Mouse (Mus musculus): Measurements from ENCODE around the gene Zfp661. TPM values are rescaled to one million over a fixed set of nuclear protein-coding genes. Genes with fewer than 3 reads are reported as not detected.

Zfp661 gene
- polyA plus RNA-seq, 1 experiment: 2.1 TPM

DNA sequence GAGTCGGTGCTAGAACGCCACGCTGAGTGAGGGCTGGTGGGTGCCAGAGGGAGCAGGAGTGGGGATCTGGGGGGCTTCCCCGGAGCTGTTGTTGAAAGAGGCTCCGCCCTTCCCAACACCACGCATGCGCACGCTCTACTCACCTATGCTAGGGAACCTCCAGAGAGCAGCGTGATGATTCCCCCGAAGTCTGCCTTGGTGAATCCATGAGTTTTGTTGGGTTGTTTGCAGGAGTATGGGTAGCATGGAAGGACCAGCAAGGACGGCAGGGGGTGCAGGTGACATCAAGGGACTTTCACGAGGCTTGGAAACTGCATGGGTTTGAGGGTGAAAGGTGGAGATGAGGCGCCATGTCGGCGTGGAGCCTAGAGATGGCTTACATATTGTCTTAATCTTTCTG lies 3.3 kb upstream of the Zfp661 start:
- H3K27ac ChIP-seq (replicated peaks; ENCODE audit: low read depth, low read length): no peak overlapping the region
- peak overlapping the region; percentile 4; the same call in 1 of the 2 replicates for H3K4me3 ChIP-seq (ENCODE audit: insufficient read depth, low read depth, low read length)
- peaks cover 2% of the 10 kb centered on the region; the same call in 1 of the 2 replicates for H3K4me1 ChIP-seq (ENCODE audit: control insufficient read depth, insufficient read depth, insufficient read length, low read length)

DNA sequence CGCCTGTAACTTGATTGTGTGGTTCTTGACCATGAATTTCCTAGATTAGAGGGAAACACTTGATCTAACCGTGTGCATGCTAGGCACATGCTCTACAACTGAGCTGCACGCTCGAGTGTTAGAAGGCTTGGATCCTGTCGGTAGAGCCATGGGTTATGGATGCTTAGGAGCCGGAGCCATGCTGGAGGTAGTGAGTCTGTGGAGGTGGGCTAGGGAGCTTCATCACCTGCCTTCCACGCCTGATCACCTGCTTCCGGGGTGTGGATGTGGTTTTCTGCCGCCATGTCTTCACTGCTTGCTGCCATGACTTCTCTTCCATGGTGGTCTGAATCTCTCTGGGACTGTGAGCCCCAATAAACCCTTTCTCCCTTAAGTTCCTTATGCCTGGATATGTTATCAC lies 2.0 kb upstream of the Zfp661 start:
- Histone ChIP-seq H3K4me1 (ENCODE audit: control insufficient read depth, insufficient read depth, insufficient read length, low read length) (peaks cover 2% of the 10 kb centered on the region; the same call in 1 of the 2 replicates), H3K27ac (replicated peaks; ENCODE audit: low read depth, low read length) (no peak overlapping the region), H3K4me3 (ENCODE audit: insufficient read depth, low read depth, low read length) (no peak overlapping the region)

DNA sequence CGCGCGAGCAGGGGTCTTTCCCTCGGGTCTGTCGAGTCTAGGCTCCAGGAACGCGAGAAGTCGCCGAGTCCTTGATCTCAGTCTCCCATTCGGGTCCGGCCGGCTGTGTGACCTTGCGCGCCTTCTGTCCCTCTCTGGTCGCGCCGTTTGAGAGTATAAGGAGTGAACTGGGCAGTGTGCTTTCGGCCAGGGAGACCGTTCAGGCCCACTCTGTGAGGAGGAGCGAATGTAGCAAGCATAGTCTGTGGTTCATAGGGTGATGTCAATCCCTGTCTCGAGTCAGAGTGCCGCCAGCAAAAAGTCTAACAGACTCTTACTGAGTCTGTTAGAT lies 585 bp upstream of the Zfp661 start:
- Histone ChIP-seq H3K27ac (replicated peaks; ENCODE audit: low read depth, low read length) (peak overlapping the region; percentile 92), H3K4me3 (ENCODE audit: insufficient read depth, low read depth, low read length) (peak overlapping the region; percentile 69), H3K4me1 (ENCODE audit: control insufficient read depth, insufficient read depth, insufficient read length, low read length) (peaks cover 2% of the 10 kb centered on the region; the same call in 1 of the 2 replicates)

DNA sequence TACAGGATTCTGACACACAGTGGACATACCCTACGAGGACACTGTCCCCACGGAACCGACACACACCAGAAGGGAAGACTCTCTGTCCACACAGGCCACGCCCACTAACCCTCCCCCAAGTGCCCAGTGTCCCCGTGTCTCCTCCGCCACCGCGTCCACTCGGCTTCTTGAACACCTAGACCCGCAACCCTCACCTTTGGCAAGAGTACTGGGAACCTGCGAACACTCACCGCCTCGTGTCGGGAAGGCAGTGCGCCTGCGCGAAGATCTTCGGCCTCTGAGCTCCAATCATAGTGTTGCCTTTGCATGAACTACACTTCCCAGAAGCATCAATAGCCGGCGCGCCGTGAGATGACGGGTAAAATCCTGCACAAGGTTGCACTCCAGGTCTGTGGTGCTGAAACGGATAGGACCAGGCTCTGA lies 2.4 kb downstream of the Zfp661 start:
- H3K4me1 ChIP-seq (ENCODE audit: control insufficient read depth, insufficient read depth, insufficient read length, low read length): peaks cover 2% of the 10 kb centered on the region; the same call in 1 of the 2 replicates
- peak overlapping the region; percentile 58 for H3K4me3 ChIP-seq (ENCODE audit: insufficient read depth, low read depth, low read length)
- no peak overlapping the region for H3K27ac ChIP-seq (replicated peaks; ENCODE audit: low read depth, low read length)

DNA sequence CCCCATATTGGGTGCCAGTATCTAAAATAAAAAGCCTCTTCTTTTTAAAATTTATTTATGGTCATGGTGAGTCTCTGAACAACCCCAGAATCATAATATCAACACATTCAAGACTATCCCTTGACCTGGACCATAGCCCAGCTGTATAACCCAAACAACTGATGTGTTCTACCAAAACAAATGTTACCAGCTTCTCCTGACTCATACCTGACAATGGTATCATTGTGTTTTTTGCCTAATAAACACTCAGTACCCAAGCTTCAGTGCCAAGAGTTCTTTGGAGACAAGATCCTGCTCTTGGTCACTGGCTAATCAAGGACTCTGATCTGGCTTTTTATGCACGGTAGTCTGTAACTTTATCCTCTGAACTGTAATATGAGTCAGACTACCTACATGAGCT lies 13.6 kb downstream of the Zfp661 start:
- H3K4me1 ChIP-seq (ENCODE audit: control insufficient read depth, insufficient read depth, insufficient read length, low read length): no peaks in the 10 kb centered on the region
- H3K27ac ChIP-seq (replicated peaks; ENCODE audit: low read depth, low read length): no peak overlapping the region
- H3K4me3 ChIP-seq (ENCODE audit: insufficient read depth, low read depth, low read length): no peak overlapping the region

DNA sequence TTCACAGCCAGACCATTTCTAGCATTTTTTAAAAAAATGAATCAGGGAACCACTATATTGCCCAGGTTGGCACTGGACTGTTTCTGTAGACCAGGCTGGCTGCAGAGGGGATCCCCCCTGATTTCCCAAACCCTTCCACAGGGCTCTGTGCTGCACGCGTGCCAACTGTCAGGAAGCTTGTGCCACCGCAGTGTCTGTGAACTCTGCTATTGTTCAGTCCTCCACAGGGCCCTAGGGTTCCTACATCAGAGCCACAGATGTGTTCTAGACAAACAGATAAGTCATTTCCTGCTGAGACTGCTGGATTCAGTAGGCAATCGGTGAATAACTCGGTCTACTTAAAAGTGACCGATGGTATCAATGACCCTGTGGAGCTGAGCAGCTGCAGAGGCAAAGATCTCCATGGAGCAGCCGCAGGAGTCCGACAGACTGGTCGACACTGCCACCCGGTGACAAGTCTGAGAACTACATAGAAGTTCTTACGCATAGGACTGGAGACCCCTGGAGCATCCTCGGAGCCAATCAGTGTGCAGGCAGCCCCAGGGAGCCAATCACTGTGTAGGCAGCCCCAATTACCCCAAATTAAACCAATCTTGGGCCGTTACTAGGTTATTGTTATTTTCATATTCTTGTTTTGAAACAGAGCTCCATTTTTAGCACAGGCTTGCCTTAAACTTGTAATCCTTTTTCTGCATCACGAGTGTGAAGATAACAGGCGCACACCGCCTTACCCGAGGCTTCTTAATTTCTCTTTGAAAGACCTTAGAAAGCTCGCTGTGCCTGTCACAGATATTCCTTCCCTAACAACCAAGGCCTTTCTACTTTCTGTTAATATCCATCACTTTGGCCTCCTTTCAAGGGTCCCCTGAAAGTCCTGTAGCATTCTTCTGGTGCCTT lies 27.6 kb downstream of the Zfp661 start:
- H3K27ac ChIP-seq (replicated peaks; ENCODE audit: low read depth, low read length): no peak overlapping the region
- H3K4me1 ChIP-seq (ENCODE audit: control insufficient read depth, insufficient read depth, insufficient read length, low read length): no peaks in the 10 kb centered on the region
- no peak overlapping the region for H3K4me3 ChIP-seq (ENCODE audit: insufficient read depth, low read depth, low read length)

DNA sequence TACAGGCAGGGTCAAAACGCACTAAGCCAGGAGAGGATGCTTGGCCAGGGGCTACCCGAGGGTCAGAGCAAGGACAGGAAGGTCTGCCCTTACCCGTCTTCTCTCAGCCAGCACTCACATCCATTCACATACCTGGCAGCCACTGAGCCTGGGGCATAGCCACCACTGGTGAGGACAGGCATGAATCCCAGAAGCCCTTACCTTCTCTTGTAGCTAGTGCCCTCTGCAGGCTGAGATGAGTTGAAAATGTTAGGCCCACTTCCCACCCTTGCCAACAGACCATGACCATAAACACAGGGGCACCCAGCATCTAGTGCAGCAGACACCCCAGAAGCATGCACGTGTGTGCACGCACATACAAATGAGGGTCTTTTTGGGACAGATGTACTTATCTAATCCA lies 35.8 kb downstream of the Zfp661 start:
- Histone ChIP-seq H3K4me1 (ENCODE audit: control insufficient read depth, insufficient read depth, insufficient read length, low read length) (no peaks in the 10 kb centered on the region), H3K27ac (replicated peaks; ENCODE audit: low read depth, low read length) (no peak overlapping the region), H3K4me3 (ENCODE audit: insufficient read depth, low read depth, low read length) (no peak overlapping the region)

DNA sequence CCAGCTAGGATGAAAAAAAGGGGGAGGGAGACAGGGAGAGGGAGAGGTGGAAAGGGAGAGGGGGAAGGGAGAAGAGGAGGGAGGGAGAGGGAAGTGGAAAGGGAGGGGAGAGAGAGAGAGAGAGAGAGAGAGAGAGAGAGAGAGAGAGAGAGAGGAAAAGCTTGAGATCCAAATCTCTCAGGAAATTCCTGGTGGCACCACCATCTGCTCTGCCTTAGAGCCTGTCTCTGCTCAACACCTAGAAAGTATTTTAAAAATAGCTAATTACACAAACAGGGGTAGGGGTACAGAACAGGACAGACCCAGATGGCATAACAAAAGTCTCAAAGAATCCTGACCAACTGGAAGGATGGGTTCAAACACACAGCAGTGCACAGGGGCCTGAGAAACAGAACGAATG lies 36.4 kb downstream of the Zfp661 start:
- H3K4me3 ChIP-seq (ENCODE audit: insufficient read depth, low read depth, low read length): no peak overlapping the region
- no peaks in the 10 kb centered on the region for H3K4me1 ChIP-seq (ENCODE audit: control insufficient read depth, insufficient read depth, insufficient read length, low read length)
- no peak overlapping the region for H3K27ac ChIP-seq (replicated peaks; ENCODE audit: low read depth, low read length)

DNA sequence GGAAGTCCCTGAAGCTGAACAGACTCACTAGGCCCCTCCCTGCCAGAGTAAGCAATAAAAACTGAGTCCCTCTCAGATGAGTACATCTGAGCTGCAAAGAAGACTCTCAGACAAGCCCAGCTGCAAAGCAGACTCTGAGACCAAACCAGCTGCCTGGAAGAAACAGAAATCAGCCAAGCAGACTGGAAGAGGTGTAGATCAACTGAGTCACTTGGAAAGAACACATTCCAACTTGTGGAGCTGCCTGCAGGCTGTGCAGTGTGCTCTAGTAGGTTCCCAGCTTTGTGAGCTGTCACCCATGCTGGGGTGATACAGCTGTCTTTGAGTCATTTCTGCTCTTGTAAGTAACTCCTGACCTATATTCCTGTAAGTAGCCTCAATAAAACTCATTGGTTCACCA lies 37.2 kb downstream of the Zfp661 start:
- no peaks in the 10 kb centered on the region for H3K4me1 ChIP-seq (ENCODE audit: control insufficient read depth, insufficient read depth, insufficient read length, low read length)

DNA sequence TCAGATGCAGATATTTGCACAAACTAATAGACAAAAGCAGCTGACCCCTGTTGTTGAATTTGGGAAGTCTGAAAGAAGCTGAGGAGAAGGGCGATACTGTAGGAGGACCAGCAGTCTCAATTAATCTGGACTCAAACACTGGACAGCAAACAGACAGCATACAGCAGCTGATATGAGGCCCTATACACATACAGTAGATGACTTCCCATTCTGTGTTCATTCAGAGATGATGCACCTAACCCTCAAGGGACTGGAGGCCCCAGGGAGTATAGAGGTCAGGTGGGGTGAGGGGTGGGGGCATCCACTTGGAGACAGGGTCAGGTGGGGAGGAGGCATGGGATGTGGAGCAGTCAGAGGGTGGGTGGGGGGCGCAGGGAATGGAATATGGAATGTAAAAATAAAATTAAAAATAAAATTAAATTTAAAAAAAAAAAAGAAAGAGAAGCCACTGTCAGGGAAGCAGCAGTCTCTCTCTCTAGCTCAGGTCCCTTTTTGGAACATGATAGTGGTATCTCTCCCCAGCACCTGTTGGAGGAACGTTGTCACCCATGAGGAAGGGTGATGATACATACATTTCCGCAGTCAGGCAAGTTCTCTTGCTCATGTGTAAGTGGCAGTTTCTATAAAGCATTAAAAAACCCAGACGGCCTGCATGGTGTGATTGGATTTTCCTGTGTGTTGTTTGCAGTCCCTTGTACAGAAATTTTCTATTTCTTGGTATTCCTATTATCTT lies 38.4 kb downstream of the Zfp661 start:
- Histone ChIP-seq H3K4me1 (ENCODE audit: control insufficient read depth, insufficient read depth, insufficient read length, low read length) (no peaks in the 10 kb centered on the region), H3K27ac (replicated peaks; ENCODE audit: low read depth, low read length) (no peak overlapping the region), H3K4me3 (ENCODE audit: insufficient read depth, low read depth, low read length) (no peak overlapping the region)

More for the DNA sequence above, 37.2 kb downstream of the Zfp661 start:
- H3K27ac ChIP-seq (replicated peaks; ENCODE audit: low read depth, low read length): no peak overlapping the region
- H3K4me3 ChIP-seq (ENCODE audit: insufficient read depth, low read depth, low read length): no peak overlapping the region

DNA sequence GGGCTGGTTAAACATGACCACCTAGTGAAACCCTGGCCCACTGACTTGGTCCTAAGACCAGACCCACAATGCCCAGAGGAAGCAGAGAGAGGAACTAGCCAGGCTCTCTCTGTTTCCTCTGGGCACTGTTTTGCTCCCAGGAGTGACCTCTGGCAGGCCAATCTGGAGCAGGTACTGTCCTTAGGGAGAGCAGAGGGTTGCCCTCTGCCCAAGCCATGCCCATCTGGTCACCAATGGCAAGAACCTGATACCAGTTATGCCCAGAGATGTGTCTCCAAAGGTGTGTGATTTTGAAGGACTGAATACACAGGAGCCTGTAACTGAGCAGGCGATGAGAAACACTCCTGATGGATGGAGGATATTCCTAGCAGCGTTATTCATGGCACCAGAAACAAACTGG lies 45.2 kb downstream of the Zfp661 start:
- no peak overlapping the region for H3K4me3 ChIP-seq (ENCODE audit: insufficient read depth, low read depth, low read length)
- no peak overlapping the region for H3K27ac ChIP-seq (replicated peaks; ENCODE audit: low read depth, low read length)
- H3K4me1 ChIP-seq (ENCODE audit: control insufficient read depth, insufficient read depth, insufficient read length, low read length): no peaks in the 10 kb centered on the region

DNA sequence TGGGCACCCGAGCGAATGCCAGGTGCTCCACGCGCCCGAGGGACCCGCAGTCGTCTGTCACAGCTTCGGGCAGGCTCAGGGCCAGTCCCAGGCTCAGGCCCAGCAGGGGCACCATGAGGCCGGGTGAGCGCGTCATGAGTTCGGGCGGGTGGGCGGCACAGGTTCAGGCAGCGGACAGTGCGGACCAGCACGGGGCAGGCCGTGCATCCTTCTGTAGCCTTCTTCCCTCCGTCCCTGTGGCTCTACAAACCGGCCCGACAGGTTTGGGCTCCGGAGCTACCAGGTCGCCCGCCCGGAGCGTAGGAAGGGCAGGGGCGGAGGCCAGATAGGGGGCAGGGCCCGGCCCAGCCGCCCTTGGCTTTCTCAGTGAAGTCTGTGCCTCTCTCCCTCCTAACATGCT lies 45.7 kb downstream of the Zfp661 start, which contains the start of gene Prom2:
Prom2 (minus strand) TSS at position 283 of the 400 bp plus-strand sequence.
- Histone ChIP-seq H3K4me1 (ENCODE audit: control insufficient read depth, insufficient read depth, insufficient read length, low read length) (no peaks in the 10 kb centered on the region), H3K27ac (replicated peaks; ENCODE audit: low read depth, low read length) (no peak within 1 kb of the TSS), H3K4me3 (ENCODE audit: insufficient read depth, low read depth, low read length) (no peak within 1 kb of the TSS)

DNA sequence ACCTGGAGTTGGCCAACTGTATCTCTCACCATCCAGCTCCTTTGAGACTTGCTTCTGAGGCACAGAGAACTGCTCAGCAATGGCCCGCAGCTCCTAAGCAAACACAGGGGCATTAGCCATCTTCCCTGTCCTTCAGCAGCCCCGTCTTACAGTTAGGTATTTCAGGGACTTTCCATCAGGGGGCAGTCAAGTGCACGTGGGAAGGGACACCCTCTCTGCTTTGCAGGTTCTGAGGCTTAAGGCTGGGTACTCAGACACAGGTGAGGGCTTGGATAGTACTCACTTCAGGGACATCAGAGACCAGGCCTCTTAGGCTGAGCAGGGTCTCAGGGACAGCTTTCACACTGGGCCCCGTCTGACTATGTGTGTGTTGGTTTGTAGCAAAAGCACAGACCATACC lies 47.4 kb downstream of the Zfp661 start:
- H3K4me1 ChIP-seq (ENCODE audit: control insufficient read depth, insufficient read depth, insufficient read length, low read length): no peaks in the 10 kb centered on the region
- H3K4me3 ChIP-seq (ENCODE audit: insufficient read depth, low read depth, low read length): no peak overlapping the region
- H3K27ac ChIP-seq (replicated peaks; ENCODE audit: low read depth, low read length): no peak overlapping the region

DNA sequence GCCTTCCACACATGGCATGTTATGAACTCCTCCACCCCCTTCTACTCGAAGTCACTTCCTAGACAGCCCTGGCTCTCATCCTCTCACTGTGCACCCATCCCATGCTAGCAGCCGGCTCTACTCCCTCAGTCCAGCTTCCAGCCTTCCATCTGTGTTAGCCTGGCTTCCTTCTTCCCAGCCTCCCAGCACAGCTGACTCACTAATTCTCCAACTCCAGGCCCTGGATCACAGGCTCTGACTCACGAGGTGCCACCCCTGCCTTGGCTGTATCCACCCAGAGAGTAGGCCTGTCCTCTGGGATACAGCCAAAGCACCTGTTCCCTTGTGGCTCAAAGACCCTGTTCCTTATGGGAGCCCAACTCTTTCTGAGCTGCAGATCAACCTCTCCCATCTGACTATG lies 49.3 kb downstream of the Zfp661 start:
- H3K4me3 ChIP-seq (ENCODE audit: insufficient read depth, low read depth, low read length): no peak overlapping the region
- H3K27ac ChIP-seq (replicated peaks; ENCODE audit: low read depth, low read length): no peak overlapping the region
- H3K4me1 ChIP-seq (ENCODE audit: control insufficient read depth, insufficient read depth, insufficient read length, low read length): no peaks in the 10 kb centered on the region

DNA sequence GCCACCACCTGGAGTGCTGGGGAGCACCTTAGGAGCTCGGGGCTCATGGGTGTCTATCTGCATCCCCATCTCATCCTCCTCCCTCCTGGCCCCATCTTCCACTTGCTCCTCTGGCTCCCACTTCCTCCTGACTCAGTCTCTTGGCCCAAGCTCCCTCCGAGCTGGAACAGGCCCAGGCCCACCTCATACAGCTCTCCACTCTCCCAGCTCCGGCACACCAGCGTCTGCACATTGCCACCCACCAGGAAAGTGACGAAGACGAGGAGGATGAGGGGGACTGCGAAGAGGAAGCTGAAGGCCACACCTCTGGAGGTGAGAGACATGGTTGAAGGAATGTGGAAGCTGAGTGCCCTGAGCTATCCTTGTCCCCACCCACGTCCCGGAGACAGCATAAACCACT lies 51.5 kb downstream of the Zfp661 start:
- H3K4me3 ChIP-seq (ENCODE audit: insufficient read depth, low read depth, low read length): no peak overlapping the region

DNA sequence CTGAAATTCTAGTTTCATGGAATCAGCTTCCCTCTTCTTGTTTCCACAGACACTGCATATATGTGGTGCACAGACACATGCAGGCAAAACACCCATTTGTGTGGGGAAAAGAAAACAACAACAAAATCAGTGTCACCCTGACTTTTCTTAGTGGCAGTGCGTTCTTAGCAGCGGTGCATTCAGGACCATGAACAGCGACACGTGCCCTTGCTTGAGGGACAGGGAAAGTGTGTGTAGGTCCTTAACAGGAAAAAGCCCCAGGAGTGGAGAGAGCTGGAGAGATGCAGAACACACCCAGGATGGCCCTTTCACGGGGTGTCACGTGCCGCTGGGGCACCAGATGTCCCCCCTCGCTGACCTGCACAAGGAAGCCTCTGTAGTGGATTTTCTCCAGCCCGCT lies 54.5 kb downstream of the Zfp661 start:
- H3K4me1 ChIP-seq (ENCODE audit: control insufficient read depth, insufficient read depth, insufficient read length, low read length): no peaks in the 10 kb centered on the region
- H3K4me3 ChIP-seq (ENCODE audit: insufficient read depth, low read depth, low read length): no peak overlapping the region
- no peak overlapping the region for H3K27ac ChIP-seq (replicated peaks; ENCODE audit: low read depth, low read length)

More for the DNA sequence above, 51.5 kb downstream of the Zfp661 start:
- no peaks in the 10 kb centered on the region for H3K4me1 ChIP-seq (ENCODE audit: control insufficient read depth, insufficient read depth, insufficient read length, low read length)
- H3K27ac ChIP-seq (replicated peaks; ENCODE audit: low read depth, low read length): no peak overlapping the region

Data from brown adipose tissue, adult 24 weeks (tissue).